Mouse (Mus musculus) myocyte (in vitro differentiated cells): Measurements from ENCODE around the gene Gnl1.

Experiments used
- E2F4 ChIP-seq: IDR thresholded peaks from one replicate; pipeline ENCODE4 v1.6.1; 2011; ENCODE audit warnings: mild to moderate bottlenecking, control low read depth, moderate library complexity; ENCODE audit not compliant: insufficient read depth
- POLR2A ChIP-seq: IDR thresholded peaks from one replicate; pipeline ENCODE4 v1.6.1; 2011; ENCODE audit warnings: low read depth, mild to moderate bottlenecking, control low read depth, moderate library complexity; ENCODE audit not compliant: insufficient read length

GRCm38 (mm10) chr17:36022922-36023321, 43.3 kb downstream of the Gnl1 start:
- TF ChIP-seq E2F4 (no peak), POLR2A (no peak)
